Mouse (Mus musculus) activated CD4-positive, CD25-positive, alpha-beta regulatory T cell, adult 4 months (primary cell): ENCODE results near the gene Rab34. TPM values are rescaled to one million over a fixed set of nuclear protein-coding genes. Genes with fewer than 3 reads are reported as not detected.

Source experiments
- ATAC-seq: one replicate; pipeline ENCODE4 v1.8.0; 2017
- polyA plus RNA-seq, 2 experiments: library from polyadenylated mRNA; unstranded; fragments of 100-300 nt; shearing (Covaris generic); gene quantifications; one replicate each; pipeline ENCODE4 v1.2.1; 2017

The Rab34 gene
- polyA plus RNA-seq, 2 experiments from 2014 or later, result not detected

GRCm38 (mm10) chr11:78164924-78165760 lies 23.1 kb upstream of the Rab34 start, which contains the start of gene Traf4:
Gene Traf4, minus strand, starts transcription at chr11:78165589.
- ATAC-seq, result peak; percentile 65

DNA sequence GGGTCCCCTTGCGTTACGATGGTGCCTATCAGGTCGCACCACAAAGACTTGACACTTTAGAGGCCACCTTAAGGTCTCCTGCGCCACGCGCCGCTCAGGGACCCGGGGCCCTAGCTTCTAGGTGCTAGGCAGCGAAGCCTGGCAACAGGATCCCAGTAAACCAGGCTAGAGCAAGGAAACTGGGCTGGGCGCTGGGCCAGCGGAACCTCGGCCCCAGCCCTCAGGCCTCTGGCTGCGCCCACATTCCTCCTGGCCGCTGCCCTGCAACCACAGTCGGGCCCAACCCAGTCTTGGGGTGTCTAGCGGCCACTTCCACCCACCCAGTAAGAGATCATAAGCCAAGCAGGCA lies 22.5 kb upstream of the Rab34 start:
- ATAC-seq, result peak; percentile 25

GRCm38 (mm10) chr11:78166161-78166560 lies 22.1 kb upstream of the Rab34 start:
- no peak for ATAC-seq

- no peak for ATAC-seq
Measured at GRCm38 (mm10) chr11:78166640-78167039, 21.6 kb upstream of the Rab34 start.

- ATAC-seq, result no peak
Measured at GRCm38 (mm10) chr11:78167257-78167959, 20.8 kb upstream of the Rab34 start.

DNA sequence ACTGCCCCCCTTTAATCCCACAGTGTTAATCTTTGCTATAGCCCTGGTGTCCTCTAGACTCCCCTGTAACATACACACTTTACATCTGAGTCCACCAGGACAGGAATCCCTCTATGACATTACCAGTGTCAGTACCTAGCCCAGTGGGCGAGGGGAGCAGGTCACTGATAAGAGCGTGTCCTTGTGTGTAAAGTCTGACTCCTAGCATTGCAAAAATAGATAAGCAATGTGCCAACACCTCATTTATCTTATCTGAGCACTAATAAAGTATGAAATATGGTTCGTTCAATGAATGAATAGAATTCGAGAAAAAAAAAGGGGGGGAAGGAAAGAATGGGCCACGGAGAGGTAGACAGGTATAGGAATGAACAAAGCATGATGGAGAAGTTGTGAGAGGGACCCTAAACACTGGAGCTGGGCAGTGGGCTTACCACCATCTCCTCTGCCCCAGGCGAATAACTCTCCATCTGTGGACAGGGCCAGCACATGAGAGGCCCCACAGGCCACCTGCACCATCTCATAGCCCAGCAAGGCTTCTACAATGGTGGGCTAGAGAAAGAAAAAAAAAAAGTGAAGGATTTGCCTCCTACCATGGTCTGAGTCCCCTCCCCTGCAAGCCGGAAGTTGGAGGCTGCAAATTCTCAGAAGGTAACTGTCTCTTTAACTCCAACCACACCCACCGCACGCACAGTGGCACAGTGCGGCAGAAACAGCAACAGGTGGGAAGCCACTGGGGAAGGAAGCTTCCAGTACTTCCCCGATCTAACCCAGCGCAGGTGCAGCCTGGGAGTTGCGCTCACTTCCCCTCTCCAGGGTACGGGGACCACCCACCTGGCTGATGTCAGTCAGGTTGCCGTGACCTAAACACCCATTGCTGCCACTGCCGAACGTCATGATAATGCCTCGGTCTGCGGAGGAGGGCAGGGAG lies 19.4 kb upstream of the Rab34 start:
- ATAC-seq, result peak; percentile 67

- ATAC-seq, result no peak
Measured at GRCm38 (mm10) chr11:78170306-78170705, 17.9 kb upstream of the Rab34 start.

GRCm38 (mm10) chr11:78171328-78171727 lies 16.9 kb upstream of the Rab34 start:
- no peak for ATAC-seq

- ATAC-seq, result no peak
Measured at GRCm38 (mm10) chr11:78172034-78172747, 16.0 kb upstream of the Rab34 start.

GRCm38 (mm10) chr11:78172748-78173383 lies 15.4 kb upstream of the Rab34 start:
- ATAC-seq, result no peak

DNA sequence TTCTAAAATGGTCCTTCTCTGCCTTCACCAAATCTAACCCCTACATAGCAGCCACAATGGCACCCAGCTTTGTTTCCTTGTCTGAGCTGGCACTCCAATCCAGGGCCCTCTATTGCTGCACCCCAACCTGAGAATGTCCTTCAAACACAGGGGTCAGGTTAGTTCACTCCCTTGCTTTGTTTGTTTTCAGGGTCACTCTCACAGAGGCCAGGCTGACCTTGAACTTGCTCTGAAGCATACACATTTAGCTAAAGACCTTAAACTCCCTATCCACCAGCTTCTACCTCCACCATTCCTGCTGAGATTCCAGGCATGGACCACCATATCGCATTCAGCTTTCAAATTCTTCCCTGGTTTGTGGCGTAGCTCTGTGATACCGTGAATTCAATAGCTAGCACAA lies 13.7 kb upstream of the Rab34 start:
- ATAC-seq, result no peak

DNA sequence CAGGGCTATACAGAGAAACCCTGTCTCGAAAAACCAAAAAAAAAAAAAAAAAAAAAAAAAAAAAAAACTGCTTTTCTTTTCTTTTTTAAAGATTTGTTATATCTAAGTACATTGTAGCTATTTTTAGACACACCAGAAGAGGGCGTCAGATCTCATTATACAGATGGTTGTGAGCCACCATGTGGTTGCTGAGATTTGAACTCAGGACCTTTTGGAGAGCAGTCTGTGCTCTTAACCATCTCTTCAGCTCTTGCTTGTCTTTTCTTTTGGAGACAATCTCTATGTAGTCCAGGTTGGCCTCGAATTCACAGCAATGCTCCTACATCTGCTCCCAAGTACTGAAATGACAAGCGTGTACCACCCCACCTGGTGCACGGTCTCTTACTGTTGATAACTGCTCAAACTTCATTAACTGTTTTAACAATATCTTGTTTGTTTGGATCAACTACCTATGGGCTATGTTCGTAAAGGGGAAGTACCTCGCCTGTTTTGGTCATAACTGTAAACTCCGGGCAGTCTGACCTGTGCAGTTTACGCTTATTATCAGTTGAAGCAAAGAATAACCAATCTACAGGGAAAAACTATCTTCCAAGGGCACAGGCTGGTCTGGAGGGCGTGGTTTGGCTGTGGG lies 12.3 kb upstream of the Rab34 start:
- ATAC-seq, result no peak

DNA sequence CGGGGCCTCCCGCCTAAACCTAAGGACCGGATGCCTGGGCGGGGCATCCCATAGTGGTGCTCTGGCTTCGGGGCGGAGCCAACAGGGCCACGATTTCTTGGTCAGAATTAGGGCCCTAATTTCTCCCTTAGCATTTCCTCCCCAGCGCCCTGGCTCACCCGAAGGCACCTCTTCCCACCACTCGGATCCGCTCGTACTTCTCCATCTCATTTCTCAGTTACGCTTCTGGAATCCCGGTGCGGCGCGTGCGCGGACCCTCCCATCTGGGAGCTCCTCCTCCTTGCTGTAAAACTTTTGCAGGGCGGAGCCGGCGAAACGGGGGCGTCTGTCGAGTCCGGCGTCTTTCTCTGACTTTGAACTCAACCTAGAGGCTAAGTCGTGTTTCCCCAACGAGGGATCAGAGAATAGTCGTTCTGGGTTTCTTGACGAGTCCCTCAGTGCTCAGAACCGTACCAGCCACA lies 11.8 kb upstream of the Rab34 start, which contains the start of the genes Nek8 and Tlcd1:
Gene Nek8 (minus strand): TSS at position 274 of the 461 bp plus-strand sequence.
Gene Tlcd1 (plus strand): TSS at position 310 of the 461 bp plus-strand sequence.
- ATAC-seq, result peak; percentile 53

- ATAC-seq, result peak; percentile 34
Measured at GRCm38 (mm10) chr11:78176905-78177331, 11.3 kb upstream of the Rab34 start.

DNA sequence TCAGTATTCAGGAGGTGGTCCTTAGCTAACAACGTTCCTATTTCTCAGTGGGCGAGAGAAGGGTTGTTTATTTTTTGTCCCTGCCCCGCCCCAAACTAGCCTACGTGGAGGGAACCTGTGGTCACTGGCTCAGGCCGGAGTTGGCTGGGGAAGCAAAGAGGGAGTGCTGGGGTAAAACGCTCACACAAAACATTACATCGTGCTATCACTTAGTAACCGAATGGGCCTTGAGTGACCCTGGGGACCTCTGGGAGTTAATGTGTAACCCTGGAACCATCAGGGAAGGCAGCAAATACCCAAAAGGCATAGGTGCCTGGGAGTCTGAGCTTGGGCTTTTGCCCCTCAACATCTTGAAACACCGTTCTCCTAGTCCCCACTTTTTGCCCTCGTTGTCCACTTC lies 10.8 kb upstream of the Rab34 start:
- no peak for ATAC-seq

DNA sequence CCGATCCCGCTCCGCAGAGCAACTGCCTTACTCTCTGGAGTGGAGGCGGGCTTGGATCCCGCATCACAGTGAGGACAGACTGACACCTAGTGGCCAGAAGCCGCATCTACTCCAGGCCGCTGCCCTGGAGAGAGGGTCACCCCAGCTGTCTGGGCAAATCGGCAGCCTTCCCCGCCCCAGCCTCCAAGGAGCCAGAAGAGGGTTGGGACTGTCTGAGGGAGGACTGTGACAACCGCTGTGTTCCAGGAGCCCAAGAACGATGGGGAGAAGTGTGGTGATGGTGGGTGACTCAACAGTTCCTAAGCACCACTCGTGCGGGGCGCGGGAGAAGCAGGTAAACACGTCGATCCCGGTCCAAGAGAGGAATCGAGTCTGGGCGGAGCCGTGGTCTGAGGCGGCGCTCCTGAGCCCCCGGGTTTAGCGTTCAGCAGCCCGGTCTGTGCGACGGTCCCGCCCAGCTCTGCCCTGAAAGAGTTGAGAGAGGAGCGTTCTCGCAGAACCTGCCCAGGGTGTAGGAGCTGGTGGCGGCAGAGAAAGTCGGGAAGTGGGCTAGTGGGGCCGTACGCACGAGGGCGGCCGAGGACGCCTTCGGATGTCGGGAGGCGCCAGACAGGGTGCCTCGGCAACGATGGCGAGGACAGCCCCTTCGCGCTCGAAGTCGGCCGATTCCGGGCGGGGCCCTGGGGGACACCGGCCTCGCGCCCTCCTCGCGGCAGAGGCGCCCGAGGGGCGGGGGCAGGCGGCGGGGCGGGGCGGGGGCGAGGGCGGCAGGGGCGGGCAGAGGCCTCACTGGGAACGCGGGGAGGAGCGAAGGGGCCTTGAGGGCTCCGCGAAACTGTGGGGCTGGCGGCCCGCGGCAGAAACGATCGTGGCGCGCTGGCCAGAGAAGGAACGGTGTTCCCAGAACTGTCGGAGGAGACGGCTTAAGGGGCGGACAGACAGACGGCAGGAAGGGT lies 10.0 kb upstream of the Rab34 start:
- peak; percentile 58 for ATAC-seq

- ATAC-seq, result no peak
Measured at GRCm38 (mm10) chr11:78178859-78179437, 9.3 kb upstream of the Rab34 start.

- no peak for ATAC-seq
Measured at GRCm38 (mm10) chr11:78179438-78179999, 8.7 kb upstream of the Rab34 start.
